Mouse (Mus musculus) liver, embryonic 14.5 days (tissue): Measurements from ENCODE around the gene Hoxc12.

ENCODE experiments used
- CTCF ChIP-seq: IDR thresholded peaks from 2 replicates; pipeline ENCODE4 v1.5.1; 2016; ENCODE audit warnings: antibody characterized with exemption, low read depth, control low read depth
- EP300 ChIP-seq: IDR thresholded peaks from 2 replicates; pipeline ENCODE4 v1.6.1; 2016; ENCODE audit warnings: antibody characterized with exemption, low read depth

DNA sequence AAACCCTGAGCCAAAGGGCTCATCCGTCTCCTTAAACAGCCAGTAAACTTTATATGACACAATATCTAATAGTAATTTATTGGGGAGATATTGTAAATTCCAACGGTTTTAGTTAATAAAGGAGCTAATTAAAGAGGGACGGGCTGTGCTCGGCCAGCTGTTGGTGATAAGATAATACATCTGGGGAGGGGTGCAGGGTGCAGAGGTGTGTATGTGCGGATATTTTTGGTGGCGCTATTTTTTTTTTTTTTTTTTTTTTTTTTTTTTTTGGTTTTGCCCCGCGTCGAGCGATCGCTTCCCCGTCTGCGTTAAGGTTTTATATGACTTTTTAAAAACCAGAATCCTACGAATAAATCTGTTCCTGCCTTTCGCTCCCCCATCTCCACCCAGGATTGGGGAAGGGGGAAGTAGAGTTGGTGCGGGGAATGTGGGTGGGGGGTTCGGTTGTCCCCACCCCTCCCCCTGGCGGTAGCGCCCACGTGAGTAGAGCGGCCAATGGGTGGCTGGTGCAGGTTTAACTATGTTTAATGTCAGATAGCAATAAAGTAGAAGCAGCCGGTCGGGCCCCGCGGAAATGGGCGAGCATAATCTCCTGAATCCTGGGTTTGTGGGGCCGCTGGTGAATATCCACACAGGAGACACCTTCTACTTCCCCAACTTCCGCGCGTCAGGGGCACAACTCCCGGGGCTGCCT is at the start of gene Hoxc12:
- TF ChIP-seq CTCF (no peak), EP300 (no peak)
